Mouse (Mus musculus) intestine, embryonic 16.5 days (tissue): Measurements from ENCODE around the gene Dnmt3l. TPM values are rescaled to one million over a fixed set of nuclear protein-coding genes. Genes with fewer than 3 reads are reported as not detected.

Experiments
- ATAC-seq: fragments of 200-750 bp; cut with Nextera tagmentation; 2 replicates; pipeline ENCODE4 v1.8.0; 2017; ENCODE audit warnings: moderate TSS enrichment, moderate library complexity
- H3K27ac ChIP-seq: fragments of 300-500 bp; sonication (generic); 2 replicates; pipeline ENCODE4 v1.5.1; 2014; ENCODE audit warnings: mild to moderate bottlenecking, low read length
- H3K27me3 ChIP-seq: fragments of 300-500 bp; sonication (generic); replicated peaks from 2 replicates; pipeline ENCODE4 v1.6.1; 2014; ENCODE audit warnings: low read length, control low read depth, mixed read lengths; ENCODE audit not compliant: control insufficient read depth, insufficient read depth
- H3K36me3 ChIP-seq: fragments of 300-500 bp; sonication (generic); 2 replicates; pipeline ENCODE4 v1.6.1; 2014; ENCODE audit warnings: low read length, control low read depth; ENCODE audit not compliant: control insufficient read depth, insufficient read depth
- H3K4me1 ChIP-seq: fragments of 300-500 bp; sonication (generic); 2 replicates; pipeline ENCODE4 v1.6.1; 2014; ENCODE audit warnings: low read length, control low read depth, mixed read lengths; ENCODE audit not compliant: control insufficient read depth, insufficient read depth
- H3K4me2 ChIP-seq: fragments of 300-500 bp; sonication (generic); 2 replicates; pipeline ENCODE4 v1.6.1; 2014; ENCODE audit warnings: low read depth, low read length, control low read depth
- H3K4me3 ChIP-seq: fragments of 300-500 bp; sonication (generic); 2 replicates; pipeline ENCODE4 v1.5.1; 2014; ENCODE audit warnings: mild to moderate bottlenecking, low read length
- H3K9ac ChIP-seq: fragments of 300-500 bp; sonication (generic); 2 replicates; pipeline ENCODE4 v1.6.1; 2014; ENCODE audit warnings: low read depth, low read length
- H3K9me3 ChIP-seq: fragments of 300-500 bp; sonication (generic); 2 replicates; pipeline ENCODE4 v1.6.1; 2016; ENCODE audit warnings: low read length, control low read depth; ENCODE audit not compliant: control insufficient read depth
- WGBS: fragments of 180-500 bp; shearing (Covaris S2); extraction: QIAGEN DNeasy Blood & Tissue Kit; methylation state at CpG from one replicate; pipeline ENCODE4 v1.1.7; 2014; 5-methylcytosine and 5-hydroxymethylcytosine counted together
- polyA plus RNA-seq: library from polyadenylated mRNA; unstranded; fragments of >200 nt; fragmentation: Nextera tagmentation; extraction: Ambion mirVana; gene quantifications from 2 replicates; pipeline ENCODE4 v1.2.1, GENCODE M21; 2015

Gene Dnmt3l
- 0.29 and 0.33 TPM in 2 replicates for polyA plus RNA-seq

GRCm38 (mm10) chr10:78041647-78042046, at the start of gene Dnmt3l:
Gene Dnmt3l, plus strand, starts transcription at chr10:78041947.
- Histone ChIP-seq H3K36me3 (no peaks in the 10 kb centered on the region), H3K27me3 (no peaks in the 10 kb centered on the region), H3K9ac (no peak within 1 kb of the TSS), H3K4me1 (peaks cover 3% of the 10 kb centered on the region; the same call in 1 of the 2 replicates), H3K27ac (no peak within 1 kb of the TSS), H3K9me3 (no peaks in the 10 kb centered on the region), H3K4me3 (no peak within 1 kb of the TSS), H3K4me2 (no peak within 1 kb of the TSS)
- no peak for ATAC-seq
- WGBS = 95% methylated on average over 5 of the region's 5 CpGs

- H3K27me3 ChIP-seq = no peaks in the 10 kb centered on the region
- 93% methylated on average over 3 of the region's 3 CpGs for WGBS
- peaks cover 45% of the 10 kb centered on the region for H3K36me3 ChIP-seq
- H3K4me3 ChIP-seq = no peak overlapping the region
- ATAC-seq = no peak
- H3K4me2 ChIP-seq = no peak overlapping the region
- no peaks in the 10 kb centered on the region for H3K4me1 ChIP-seq
- H3K27ac ChIP-seq = no peak overlapping the region
- H3K9ac ChIP-seq = no peak overlapping the region
- H3K9me3 ChIP-seq = no peaks in the 10 kb centered on the region
Measured at GRCm38 (mm10) chr10:77995639-77996038, 46.1 kb upstream of the Dnmt3l start.

- H3K27me3 ChIP-seq = no peaks in the 10 kb centered on the region
- no peaks in the 10 kb centered on the region for H3K9me3 ChIP-seq
- H3K4me1 ChIP-seq = peaks cover 8% of the 10 kb centered on the region
- no peak overlapping the region for H3K4me2 ChIP-seq
- peaks cover 42% of the 10 kb centered on the region for H3K36me3 ChIP-seq
- no peak for ATAC-seq
- H3K4me3 ChIP-seq = no peak overlapping the region
- H3K9ac ChIP-seq = no peak overlapping the region
- H3K27ac ChIP-seq = no peak overlapping the region
- 93% methylated on average over 5 of the region's 5 CpGs for WGBS
Measured at GRCm38 (mm10) chr10:78000200-78000599, 41.5 kb upstream of the Dnmt3l start.

GRCm38 (mm10) chr10:78001796-78002195, 40.0 kb upstream of the Dnmt3l start:
- H3K27ac ChIP-seq = no peak overlapping the region
- H3K27me3 ChIP-seq = no peaks in the 10 kb centered on the region
- H3K9me3 ChIP-seq = no peaks in the 10 kb centered on the region
- peaks cover 32% of the 10 kb centered on the region for H3K36me3 ChIP-seq
- H3K4me2 ChIP-seq = no peak overlapping the region
- peaks cover 22% of the 10 kb centered on the region for H3K4me1 ChIP-seq
- no peak overlapping the region for H3K9ac ChIP-seq
- no peak overlapping the region for H3K4me3 ChIP-seq
- no peak for ATAC-seq
- 85% methylated on average over 11 of the region's 11 CpGs for WGBS

- Histone ChIP-seq H3K27ac (no peak overlapping the region), H3K27me3 (no peaks in the 10 kb centered on the region), H3K36me3 (peaks cover 27% of the 10 kb centered on the region), H3K9ac (no peak overlapping the region), H3K4me1 (peaks cover 26% of the 10 kb centered on the region), H3K4me2 (no peak overlapping the region), H3K9me3 (no peaks in the 10 kb centered on the region), H3K4me3 (no peak overlapping the region)
- ATAC-seq = no peak
- 91% methylated on average over 2 of the region's 2 CpGs for WGBS
Measured at GRCm38 (mm10) chr10:78002316-78002715, 39.4 kb upstream of the Dnmt3l start.

- H3K9me3 ChIP-seq = no peaks in the 10 kb centered on the region
- H3K9ac ChIP-seq = peak overlapping the region; percentile 51
- peaks cover 23% of the 10 kb centered on the region for H3K36me3 ChIP-seq
- H3K4me2 ChIP-seq = peak overlapping the region; percentile 82
- H3K4me3 ChIP-seq = peak overlapping the region; percentile 20
- H3K27me3 ChIP-seq = no peaks in the 10 kb centered on the region
- ATAC-seq = peak; percentile 71
- H3K27ac ChIP-seq = peak overlapping the region; percentile 97
- WGBS = 63% methylated on average over 3 of the region's 3 CpGs
- H3K4me1 ChIP-seq = peaks cover 38% of the 10 kb centered on the region
Measured at GRCm38 (mm10) chr10:78004479-78005100, 37.2 kb upstream of the Dnmt3l start.

GRCm38 (mm10) chr10:78005791-78006438, 35.8 kb upstream of the Dnmt3l start:
- Histone ChIP-seq H3K4me3 (peak overlapping the region; percentile 69; the same call in 1 of the 2 replicates), H3K9me3 (no peaks in the 10 kb centered on the region), H3K4me1 (peaks cover 38% of the 10 kb centered on the region), H3K27ac (peak overlapping the region; percentile 97), H3K27me3 (no peaks in the 10 kb centered on the region), H3K9ac (peak overlapping the region; percentile 51), H3K36me3 (peaks cover 12% of the 10 kb centered on the region), H3K4me2 (peak overlapping the region; percentile 82)
- ATAC-seq = no peak
- WGBS = 71% methylated on average over 4 of the region's 4 CpGs

GRCm38 (mm10) chr10:78007203-78007602, 34.5 kb upstream of the Dnmt3l start:
- H3K4me2 ChIP-seq = peak overlapping the region; percentile 82

GRCm38 (mm10) chr10:78008169-78008568, 33.6 kb upstream of the Dnmt3l start:
- peak overlapping the region; percentile 97 for H3K27ac ChIP-seq
- peak overlapping the region; percentile 82 for H3K4me2 ChIP-seq
- peak overlapping the region; percentile 69 for H3K4me3 ChIP-seq
- 69% methylated on average over 3 of the region's 3 CpGs for WGBS
- H3K36me3 ChIP-seq = no peaks in the 10 kb centered on the region; the same call in 1 of the 2 replicates
- peak overlapping the region; percentile 84 for H3K9ac ChIP-seq
- H3K9me3 ChIP-seq = no peaks in the 10 kb centered on the region
- ATAC-seq = no peak
- no peaks in the 10 kb centered on the region for H3K27me3 ChIP-seq
- peaks cover 38% of the 10 kb centered on the region for H3K4me1 ChIP-seq

More at GRCm38 (mm10) chr10:78007203-78007602, 34.5 kb upstream of the Dnmt3l start:
- H3K27ac ChIP-seq = peak overlapping the region; percentile 97
- peaks cover 38% of the 10 kb centered on the region for H3K4me1 ChIP-seq
- H3K27me3 ChIP-seq = no peaks in the 10 kb centered on the region
- 27% methylated on average over 7 of the region's 7 CpGs for WGBS
- H3K9me3 ChIP-seq = no peaks in the 10 kb centered on the region
- no peak for ATAC-seq
- peaks cover 4% of the 10 kb centered on the region for H3K36me3 ChIP-seq
- H3K9ac ChIP-seq = peak overlapping the region; percentile 84
- peak overlapping the region; percentile 69 for H3K4me3 ChIP-seq
